Mouse (Mus musculus): ENCODE measurements around the gene Rbms1. TPM values are rescaled to one million over a fixed set of nuclear protein-coding genes. Genes with fewer than 3 reads are reported as not detected.
"Not testable (repeated sequence)": the region's sequence is repeated elsewhere in the genome, so short reads cannot be mapped to it uniquely, and the experiment has no call there.

Rbms1 gene
- total RNA-seq, 2 experiments from 2014 or later = 40.5 to 51.0 TPM

DNA sequence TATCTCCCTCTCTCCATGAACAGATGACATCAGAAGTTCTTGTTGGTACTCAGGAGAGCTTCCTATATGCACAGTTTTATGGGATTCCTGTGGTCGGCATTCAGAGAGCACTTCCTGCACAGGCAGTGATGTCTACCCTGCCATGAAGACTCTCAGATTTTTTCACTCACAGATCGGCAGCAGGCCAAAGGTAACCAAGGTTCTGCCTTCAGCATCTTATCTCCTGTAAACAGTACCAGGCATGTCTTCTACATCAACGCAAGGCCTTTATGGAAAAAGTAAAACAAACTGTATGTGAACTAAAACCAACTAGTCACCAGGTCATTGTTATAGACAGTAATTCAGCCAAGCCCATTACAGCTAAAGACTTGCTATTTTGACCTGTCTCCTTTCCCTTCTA, 115.0 kb downstream of the Rbms1 start:
- no peak for DNase-seq

DNA sequence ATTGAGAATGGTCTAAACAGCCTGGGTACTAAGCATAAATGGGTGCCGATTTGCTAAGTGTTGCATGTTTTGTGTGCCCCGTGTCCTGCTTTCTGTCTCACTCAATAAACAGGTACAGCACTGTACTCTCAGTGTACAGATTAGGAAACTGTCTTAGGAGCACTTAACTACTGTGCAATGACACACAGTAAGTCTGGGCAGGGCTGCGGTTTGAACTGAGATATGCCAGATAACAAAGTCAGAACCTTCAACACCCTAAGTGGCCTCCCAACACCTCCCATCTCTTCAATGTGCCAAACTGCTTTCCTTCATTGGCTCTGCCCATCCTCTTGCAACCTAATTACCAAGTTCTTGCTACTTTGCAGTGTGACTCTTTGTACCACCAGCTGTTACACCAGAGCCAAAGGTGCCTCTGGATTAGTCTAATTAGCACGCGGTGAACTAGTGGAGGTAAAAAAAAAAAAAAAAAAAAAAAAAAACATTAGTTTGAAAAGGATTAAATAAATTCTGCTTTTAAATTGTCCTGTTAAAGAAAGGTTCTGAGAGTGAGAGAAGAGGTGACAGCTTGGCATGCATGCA, 117.6 kb downstream of the Rbms1 start:
- no peak for DNase-seq

DNA sequence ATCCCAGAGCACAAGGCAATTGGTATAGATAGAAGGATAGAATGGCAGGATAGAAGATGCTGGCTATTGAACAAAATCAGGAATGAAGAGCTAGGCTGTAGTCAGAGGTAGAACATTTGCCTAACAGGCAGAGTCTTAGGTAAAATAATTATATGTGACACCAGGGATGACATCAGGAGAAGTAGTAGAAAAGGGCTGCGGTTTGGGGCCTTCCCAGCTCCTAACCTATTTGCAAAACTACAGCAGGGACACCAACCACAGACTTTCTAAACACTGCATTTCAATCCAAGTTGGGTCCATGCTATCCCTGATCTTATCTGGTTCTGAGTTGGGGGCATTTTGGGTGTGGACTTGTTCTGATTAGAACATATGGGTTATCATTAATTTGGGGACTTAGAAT, 118.7 kb downstream of the Rbms1 start:
- DNase-seq = no peak

DNA sequence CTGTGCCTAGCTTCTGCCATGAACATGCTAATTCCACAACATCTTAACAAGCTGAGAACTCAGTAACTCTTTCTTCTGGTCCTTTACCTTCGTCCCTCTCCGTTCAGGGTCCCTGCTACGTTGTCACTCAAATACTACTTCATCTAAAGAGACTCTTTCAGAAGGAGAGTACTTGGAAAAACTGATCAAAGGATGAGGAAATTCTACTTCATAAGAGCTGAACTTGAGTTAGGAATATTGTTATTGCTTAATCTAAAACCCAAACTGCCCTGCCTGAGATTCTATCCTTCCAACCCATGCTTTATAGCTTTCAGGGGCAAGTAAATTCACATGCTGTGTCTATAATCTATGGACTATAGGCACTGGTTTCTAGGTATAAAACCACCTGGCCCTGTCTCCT, 119.4 kb downstream of the Rbms1 start:
- DNase-seq = no peak

DNA sequence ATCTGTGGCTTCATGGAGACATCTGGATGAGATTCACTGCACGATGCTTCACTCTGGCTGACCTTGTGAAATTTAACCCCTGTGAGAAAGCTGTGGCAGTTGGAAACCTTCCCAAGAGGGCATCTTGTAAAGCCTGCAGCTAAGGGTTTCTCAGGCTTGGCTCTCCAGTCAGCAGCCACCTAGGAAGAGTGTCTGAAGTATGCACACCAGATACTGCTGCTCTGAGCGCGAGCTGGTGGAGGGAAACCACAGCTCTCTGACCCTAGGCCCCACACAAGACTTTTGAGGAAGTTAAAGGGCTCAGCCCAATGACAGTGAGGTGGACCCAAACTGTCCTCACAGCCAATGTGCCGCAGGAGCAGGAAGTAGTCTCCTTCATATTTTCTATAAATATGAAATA, 120.0 kb downstream of the Rbms1 start:
- peak; percentile 15 for DNase-seq

DNA sequence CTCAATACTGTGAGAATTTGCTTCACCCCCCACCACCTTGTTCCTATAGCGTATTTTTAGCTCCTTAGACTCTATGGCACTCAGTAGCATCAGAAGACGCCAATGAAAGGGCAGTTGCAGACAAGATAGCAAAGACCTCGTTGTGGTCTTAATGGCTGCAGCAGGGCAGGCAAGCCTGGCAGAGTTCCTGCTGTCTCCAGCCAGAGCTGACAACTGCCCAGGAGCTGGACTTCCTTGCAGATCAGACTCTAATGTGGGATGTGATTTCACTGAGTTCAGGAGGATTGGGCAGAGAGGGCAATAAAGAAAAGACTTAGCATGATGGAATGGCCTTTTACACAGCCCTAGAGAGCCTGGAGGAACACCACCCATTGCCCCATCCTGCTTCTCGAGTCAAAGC, 122.1 kb downstream of the Rbms1 start:
- peak; percentile 64 for DNase-seq

DNA sequence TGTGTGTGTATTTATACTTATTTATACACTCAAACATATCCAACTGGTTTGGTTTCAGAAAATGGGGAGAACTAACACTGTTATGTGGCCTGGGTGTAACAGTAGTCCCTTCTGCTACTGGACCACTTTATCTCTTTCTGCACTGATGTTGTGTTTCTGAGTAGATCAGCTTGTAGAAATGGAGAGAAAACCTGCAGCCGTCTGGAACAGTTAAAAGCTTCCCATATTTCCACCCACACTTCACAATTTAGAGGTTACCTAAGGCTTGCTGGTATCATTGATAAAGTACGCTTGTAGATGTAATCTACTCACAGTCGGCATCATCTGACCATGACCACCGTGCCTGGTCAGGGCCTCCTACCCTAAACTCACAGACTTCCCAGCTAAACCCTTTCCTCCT, 123.5 kb downstream of the Rbms1 start:
- no peak for DNase-seq

DNA sequence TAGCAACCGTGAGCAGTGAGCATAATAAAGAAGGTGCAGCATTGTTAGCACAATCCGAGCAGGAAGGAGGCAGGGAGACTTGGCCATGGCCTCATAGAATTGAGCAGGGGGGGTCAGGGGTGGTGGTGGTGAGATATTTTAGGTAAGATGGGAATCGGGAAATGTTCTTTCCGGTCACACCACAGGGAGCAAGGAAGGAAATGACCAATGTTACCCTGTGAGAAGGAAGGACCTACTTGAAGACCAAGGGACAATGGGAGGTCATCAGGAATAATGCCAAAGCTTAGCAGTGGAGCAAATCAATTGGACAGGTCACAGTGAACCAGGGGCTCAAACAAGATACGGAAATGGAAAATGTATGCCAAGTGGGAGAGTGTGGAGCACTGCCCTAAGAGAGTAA, 124.1 kb downstream of the Rbms1 start:
- DNase-seq = no peak

DNA sequence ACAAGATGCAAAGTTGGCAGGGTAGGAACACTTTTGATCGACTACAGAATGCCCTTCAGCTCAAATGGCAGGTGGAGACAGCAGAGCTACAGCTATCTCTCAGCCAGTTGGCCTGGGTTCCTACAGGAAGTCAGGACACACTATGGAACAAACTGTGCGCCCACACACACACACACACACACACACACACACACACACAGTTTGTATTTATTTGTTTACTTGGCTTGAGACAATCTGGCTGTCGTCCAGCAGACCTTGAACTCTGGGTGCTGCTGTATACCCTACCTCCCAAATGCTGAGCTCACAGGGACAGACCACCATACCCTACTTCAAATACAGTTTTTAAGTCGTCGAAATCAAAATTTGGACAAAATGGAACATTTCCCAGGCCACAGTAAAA, 125.4 kb downstream of the Rbms1 start:
- no peak for DNase-seq

DNA sequence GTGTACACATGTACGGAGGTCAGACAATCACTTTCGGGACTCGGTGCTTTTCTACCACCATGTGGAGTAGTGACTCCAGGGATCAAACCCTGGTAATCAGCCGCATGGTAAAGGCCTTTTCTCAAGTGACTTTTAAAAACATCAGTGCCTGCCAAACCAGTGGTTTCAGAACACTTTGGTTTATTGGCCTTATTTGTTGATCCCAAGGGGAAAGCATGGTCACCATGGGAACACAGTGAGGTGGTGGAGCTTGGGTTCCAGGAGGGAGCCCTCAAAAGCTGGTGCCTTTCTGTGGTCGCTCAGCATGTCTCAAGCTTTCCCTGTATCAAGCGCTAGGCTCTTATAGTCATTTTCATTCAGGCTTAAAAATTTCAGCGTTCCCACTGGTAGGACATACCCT, 126.8 kb downstream of the Rbms1 start:
- DNase-seq = no peak

DNA sequence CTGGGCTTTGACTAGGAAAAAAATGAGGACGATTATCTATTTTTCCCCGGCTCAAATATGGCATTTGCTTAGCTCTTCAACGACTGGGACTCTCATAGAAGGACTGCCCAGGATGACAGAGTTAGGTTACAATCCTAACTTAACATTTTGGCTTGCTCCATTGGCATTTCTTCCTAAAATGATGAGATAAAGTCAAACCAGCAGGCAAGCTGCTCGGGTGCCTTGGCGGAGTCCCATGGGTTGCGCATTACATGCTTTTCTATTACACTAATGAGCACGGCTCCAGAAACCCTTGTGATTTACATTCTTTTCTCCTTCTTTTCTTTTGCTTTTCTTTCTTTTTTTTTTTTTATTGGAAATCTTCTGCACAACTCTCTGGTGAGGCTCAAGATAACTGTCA, 128.7 kb downstream of the Rbms1 start:
- peak; percentile 39 for DNase-seq

DNA sequence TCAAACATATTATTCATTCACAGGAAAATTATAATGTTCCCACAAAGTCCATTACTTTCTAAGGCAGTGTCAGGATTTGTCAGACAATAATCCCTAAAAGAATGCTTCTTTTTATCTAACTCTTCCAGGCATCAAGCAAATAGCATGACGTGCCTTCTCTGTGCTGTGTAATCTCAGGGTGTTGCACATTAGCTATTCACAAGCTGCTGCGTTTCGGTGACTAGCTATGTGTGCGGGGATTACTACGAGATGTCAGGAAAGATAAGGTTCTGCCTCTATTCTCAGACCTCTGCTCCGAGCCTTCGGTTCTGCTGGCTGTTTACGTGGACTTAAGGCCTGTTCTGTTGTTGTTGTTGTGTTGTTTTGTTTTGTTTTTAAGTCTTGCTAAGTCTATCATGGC, 130.7 kb downstream of the Rbms1 start:
- DNase-seq = no peak

DNA sequence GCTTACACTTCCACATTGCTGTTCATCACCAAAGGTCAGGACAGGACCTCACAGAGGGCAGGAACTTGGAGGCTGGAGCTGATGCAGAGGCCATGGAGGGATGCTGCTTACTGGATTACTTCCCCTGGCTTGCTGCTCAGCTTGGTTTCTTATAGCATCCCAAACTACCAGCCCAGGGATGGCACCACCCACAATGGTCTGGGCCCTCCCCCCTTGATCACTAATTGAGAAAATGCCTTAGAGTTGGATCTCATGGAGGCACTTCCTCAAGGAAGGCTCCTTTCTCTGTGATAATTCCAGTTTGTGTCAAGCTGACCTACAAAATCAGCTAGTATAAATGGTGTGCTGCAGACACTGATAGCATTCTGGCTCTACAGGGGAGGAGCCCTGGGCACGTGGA, 132.5 kb downstream of the Rbms1 start:
- DNase-seq = not testable (repeated sequence)

DNA sequence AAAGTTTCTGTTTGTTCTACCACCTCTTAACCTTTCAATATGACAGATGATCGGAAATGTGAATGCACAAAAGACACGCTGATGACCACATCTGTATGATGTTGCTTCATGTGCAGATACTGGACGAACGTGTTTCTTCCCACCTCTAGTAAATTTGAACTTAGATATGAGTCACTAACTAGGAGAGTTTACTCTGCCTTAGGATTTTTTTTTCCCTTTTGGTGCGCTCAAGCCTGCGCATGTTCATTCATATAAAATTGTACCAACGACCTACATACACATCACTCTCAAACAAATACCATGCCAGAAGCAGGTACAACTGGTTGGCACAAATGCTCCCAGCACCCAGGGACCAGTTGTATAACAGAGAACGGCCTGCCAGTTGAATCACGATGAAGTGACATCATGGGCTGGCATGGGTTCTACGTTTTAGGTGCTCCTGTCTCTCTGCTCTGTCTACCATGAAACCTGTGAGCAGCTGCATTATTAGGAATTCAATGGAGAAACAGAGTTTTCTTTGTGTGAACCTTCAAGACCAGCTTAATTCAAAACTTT, 134.0 kb downstream of the Rbms1 start:
- no peak for DNase-seq

DNA sequence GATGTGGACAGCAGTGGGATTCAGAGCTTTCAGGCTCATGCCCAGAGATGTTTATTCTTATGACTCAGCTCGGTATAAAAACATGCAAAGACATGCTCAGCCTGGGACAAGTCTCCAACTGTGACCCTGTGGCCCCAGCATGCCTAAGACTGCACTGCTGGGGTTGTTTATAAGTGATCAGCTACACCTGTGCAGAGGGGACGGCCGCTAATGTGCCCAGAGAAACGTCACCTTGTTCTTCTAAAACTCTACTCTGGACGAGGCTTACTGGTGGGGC, 135.9 kb downstream of the Rbms1 start:
- no peak for DNase-seq

DNA sequence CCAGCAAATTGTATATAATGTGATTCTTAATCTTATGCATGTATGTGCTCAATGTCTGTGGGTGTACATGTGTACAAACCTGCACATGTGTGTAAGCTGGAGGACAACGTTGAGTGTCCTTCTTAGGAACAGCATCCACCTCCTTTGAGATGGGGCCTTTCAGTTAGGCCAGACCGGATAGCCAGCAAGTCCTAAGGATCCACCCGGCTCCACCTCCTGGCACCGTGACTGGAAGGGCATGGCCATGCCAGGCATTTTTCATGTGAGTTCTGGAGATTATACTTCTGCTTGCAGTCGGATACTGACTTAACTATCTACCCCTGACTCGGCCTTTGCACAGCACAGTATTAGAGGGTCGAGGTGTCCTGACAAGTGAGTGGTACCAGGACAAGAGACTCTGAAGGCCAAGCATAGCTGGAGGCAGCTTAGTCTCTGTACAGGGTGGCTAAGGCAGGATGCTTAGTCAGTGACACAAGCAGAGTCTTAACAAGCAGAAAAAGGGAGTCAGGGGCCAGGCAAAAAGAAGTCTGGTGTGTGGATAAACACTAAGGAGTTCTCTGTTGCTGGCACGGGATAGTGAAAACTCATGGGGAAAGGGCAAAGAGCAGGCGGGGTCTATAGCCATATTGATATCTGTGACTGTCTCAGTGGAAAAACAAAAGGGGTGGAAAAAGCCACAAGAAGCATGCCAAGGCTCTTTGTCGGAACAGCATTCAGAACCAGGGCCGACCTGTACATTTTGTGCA, 136.4 kb downstream of the Rbms1 start:
- DNase-seq = no peak

DNA sequence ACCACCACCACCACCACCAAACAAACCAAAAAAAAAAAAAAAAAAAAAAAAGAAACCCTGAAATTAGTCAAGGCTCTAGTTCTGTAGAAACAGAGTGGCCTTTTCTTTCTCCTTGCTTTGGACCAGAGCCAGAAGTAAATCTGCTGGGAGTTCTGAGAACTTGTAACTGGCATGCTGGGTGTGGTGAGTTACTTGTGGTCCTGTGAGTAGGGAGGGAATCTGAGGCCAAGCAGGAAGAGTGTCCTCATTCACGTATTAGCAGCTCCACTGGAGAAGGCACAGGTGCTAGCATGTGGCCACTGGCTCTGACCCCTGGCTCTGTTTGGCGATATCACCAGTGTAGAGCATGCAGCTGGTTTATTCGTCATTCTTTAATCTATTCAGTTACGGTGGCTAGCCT, 137.3 kb downstream of the Rbms1 start:
- DNase-seq = no peak

DNA sequence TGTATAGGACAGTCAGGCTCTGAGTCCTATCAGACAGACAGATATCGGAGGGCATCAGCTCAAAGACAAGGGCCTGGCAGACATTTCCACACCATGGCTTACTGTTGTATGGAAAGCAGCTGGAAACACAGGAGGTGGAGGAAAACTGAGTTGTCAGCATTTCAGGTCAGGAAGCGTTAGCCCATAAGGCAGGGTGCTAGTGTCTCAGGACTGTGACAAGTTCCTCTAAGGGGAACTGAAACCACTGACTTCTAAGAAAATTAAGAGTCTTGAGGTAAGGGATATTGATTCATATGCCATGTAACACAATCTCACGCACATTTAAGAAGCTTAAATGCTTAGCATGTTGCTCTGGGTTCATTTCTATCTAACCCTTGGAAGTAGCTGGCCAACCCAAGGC, 141.4 kb downstream of the Rbms1 start:
- DNase-seq = no peak

DNA sequence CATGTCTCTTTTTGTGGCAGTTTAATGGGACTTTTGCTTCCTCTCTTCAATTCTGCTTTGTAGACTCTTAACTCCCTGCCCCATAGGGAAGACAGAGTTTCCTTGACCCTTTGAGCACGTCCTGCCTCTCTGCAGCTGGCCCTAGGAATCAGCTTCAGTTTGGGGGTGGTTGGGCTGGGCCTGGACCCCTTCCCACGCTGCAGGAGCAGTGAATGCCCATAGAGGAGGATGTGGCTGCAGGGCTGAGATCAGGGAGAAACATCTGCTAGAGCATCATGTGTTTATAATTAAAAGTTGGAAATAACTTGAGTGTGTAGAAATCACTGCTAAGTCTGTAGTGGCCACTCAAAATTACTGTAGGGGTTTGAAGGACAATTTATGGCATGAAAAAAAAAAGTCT, 144.4 kb downstream of the Rbms1 start:
- no peak for DNase-seq

DNA sequence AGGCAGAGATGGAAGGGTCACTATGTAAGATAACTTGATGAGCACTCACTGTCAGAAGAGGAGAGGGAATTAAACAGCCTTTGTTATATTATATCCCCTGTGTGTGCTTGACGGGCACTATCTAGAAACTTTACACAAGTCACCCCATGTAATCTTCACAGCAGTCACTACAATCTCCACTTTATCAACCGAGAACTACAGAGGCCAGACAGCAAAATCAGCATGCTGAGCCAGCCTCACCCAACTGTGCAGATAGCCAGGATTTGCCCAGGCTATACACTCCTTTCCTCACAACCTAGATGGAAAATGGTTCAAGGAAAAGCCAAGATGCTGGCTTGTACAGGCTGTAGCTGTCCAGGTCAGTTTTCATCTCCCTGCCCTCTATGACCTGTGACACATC, 146.7 kb downstream of the Rbms1 start:
- no peak for DNase-seq

DNA sequence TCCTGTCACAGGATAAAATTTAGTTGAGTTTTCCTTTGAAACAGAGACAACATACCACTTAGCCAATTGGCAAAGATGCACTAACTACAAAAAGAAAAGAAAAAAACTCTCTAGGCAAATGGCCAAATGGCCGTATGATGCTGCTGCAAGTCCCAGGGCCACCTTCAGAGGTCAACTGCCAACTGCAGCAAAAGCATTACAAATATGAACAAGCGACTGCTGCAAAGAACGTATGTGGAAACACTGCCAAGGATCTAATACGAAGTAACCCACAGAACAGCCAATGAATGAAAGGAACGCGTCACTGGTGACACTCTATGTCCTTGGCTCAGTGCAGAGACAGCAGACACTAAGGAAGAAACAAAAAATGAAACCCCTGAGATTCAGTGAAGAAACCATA, 148.2 kb downstream of the Rbms1 start:
- DNase-seq = no peak

DNA sequence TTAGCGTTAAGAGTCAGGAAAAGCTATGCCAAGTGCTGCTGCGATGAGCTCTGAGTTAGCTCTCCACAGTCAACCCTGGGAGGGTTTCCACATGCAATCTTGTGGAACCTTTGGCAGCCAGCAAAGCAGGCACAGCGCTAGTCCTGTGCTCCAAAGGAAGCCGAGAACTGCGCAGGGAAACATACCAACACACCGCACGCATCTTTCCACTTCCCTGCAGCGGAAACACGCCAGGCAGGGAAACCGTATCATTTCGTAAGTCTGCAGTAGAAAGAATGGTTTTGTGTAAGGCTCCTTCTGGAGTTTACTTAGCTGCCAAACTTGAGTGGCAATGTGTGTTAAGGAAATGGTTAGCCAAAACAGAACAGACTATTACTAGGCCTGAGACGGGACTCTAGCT, 150.0 kb downstream of the Rbms1 start:
- no peak for DNase-seq

DNA sequence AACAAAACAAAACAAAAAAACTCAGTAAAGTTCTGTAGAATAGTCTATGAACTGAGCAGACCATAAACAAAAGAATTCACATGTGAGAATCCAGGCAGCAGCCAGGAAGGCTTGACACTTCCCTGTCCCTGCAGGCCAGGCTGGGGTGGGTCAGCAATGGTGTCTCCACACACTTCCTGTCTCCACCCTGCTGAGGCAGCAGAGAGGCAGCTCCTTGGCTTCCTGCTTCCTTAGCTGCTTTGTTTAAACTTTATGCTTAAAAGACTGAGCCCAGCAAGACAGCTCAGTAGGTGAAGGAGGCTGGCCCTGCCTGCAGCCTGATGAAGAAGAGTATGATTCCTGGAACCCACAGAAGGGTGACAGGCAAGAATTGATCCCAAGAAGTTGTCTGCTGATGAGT, 152.4 kb downstream of the Rbms1 start:
- peak; percentile 36 for DNase-seq

DNA sequence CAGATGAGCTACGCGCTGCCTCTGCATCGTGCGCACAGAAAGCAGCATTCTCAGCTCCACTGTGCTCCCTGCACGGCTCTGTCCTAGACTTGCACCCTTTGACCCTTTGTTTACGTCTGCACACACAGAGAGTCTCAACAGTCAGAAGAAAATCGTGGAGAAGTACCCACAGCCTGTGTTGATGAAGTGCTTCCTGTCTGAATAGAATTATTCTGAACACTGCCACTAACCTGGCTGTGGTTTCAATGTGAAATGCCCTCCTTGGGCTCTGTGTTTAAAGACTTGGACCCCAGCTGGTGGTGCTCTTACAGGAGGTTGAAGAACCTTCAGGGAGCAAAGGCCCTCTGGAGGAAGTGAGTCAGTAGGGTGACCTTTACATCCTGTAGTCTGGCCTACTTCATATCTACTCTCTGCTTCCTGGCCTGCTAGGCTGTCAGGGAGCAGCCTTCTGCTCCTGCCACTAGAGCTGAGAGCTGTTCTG, 153.5 kb downstream of the Rbms1 start:
- no peak for DNase-seq
